Mouse (Mus musculus) heart, embryonic 16.5 days (tissue): ENCODE results near the gene Ticam1. TPM values are rescaled to one million over a fixed set of nuclear protein-coding genes. Genes with fewer than 3 reads are reported as not detected.

Source experiments
- ATAC-seq: fragments of 200-750 bp; cut with Nextera tagmentation; replicated peaks from 2 replicates; pipeline ENCODE4 v1.8.0; 2017; ENCODE audit warnings: moderate number of reproducible peaks; ENCODE audit not compliant: insufficient read depth, low FRiP score; ENCODE audit errors: extremely low read depth
- H3K27ac ChIP-seq: fragments of 300-500 bp; sonication (generic); 2 replicates; pipeline ENCODE4 v1.5.1; 2014; ENCODE audit warnings: mild to moderate bottlenecking, low read length, control low read depth, moderate library complexity
- H3K27me3 ChIP-seq: fragments of 300-500 bp; sonication (generic); 2 replicates; pipeline ENCODE4 v1.6.1; 2014; ENCODE audit warnings: low read length, mixed read lengths; ENCODE audit not compliant: control insufficient read depth, insufficient read depth
- H3K36me3 ChIP-seq: fragments of 300-500 bp; sonication (generic); 2 replicates; pipeline ENCODE4 v1.6.1; 2014; ENCODE audit not compliant: control insufficient read depth, insufficient read depth
- H3K4me1 ChIP-seq: fragments of 300-500 bp; sonication (generic); 2 replicates; pipeline ENCODE4 v1.6.1; 2014; ENCODE audit warnings: low read length, mixed read lengths; ENCODE audit not compliant: control insufficient read depth, insufficient read depth
- H3K4me2 ChIP-seq: fragments of 300-500 bp; sonication (generic); 2 replicates; pipeline ENCODE4 v1.6.1; 2014; ENCODE audit warnings: low read depth, mild to moderate bottlenecking, control low read depth, low read length
- H3K4me3 ChIP-seq: fragments of 300-500 bp; sonication (generic); 2 replicates; pipeline ENCODE4 v1.5.1; 2014; ENCODE audit warnings: mild to moderate bottlenecking, control low read depth, low read length
- H3K9ac ChIP-seq: fragments of 300-500 bp; sonication (generic); 2 replicates; pipeline ENCODE4 v1.6.1; 2014; ENCODE audit warnings: low read length, control low read depth
- H3K9me3 ChIP-seq: fragments of 300-500 bp; sonication (generic); replicated peaks from 2 replicates; pipeline ENCODE4 v1.6.1; 2016; ENCODE audit warnings: low read length; ENCODE audit not compliant: control insufficient read depth
- WGBS: fragments of 180-500 bp; shearing (Covaris S2); extraction: QIAGEN DNeasy Blood & Tissue Kit; methylation state at CpG from one replicate; pipeline ENCODE4 v1.1.7; 2014; 5-methylcytosine and 5-hydroxymethylcytosine counted together
- microRNA counts: library from miRNA; unstranded; fragments of <30 nt; microRNA quantifications from one replicate; lab custom pipeline; 2016
- microRNA-seq: library from miRNA; unstranded; fragments of <30 nt; microRNA quantifications from one replicate; pipeline ENCODE4, GENCODE M21; 2017
- polyA plus RNA-seq: library from polyadenylated mRNA; unstranded; fragments of >200 nt; fragmentation: Nextera tagmentation; extraction: Ambion mirVana; gene quantifications from 2 replicates; pipeline ENCODE4 v1.2.1, GENCODE M21; 2015

The Ticam1 gene
- polyA plus RNA-seq, 1 experiment from 2014 or later: 7.6 TPM

- no peak for ATAC-seq
- Histone ChIP-seq H3K9ac (no peak overlapping the region), H3K27me3 (no peaks in the 10 kb centered on the region), H3K4me2 (no peak overlapping the region), H3K4me1 (peaks cover 11% of the 10 kb centered on the region), H3K4me3 (no peak overlapping the region), H3K27ac (peak overlapping the region; percentile 61), H3K36me3 (no peaks in the 10 kb centered on the region), H3K9me3 (no peaks in the 10 kb centered on the region)
- 39% methylated on average over 3 of the region's 3 CpGs for WGBS
These were observed 56.8 kb downstream of the Ticam1 start for GRCm38 (mm10) chr17:56219805-56220204.

MicroRNA genes within 50 kb of the gene (microRNA counts, 519-probe panel; counts per million panel counts)
- 2,259 counts per million, percentile 43 among the panel's probes with 10 or more counts for microRNA mmu-miR-7b (lab: Ali Mortazavi, UCI)

Small RNAs within 50 kb of the gene (microRNA-seq; reads per million reads assigned to microRNA genes)
- gene Mir7b: 12.6 reads per million, percentile 30 among the genes with 10 or more reads in this experiment

Other genes with a start within 250 kb of the Ticam1 start
- 81.1 and 82.8 TPM in 2 replicates for gene Sh3gl1, start 240.2 kb downstream of the Ticam1 start, polyA plus RNA-seq
- 12.1 and 12.7 TPM in 2 replicates for gene Chaf1a, start 236.3 kb downstream of the Ticam1 start, polyA plus RNA-seq
- gene Ubxn6, start 201.8 kb downstream of the Ticam1 start, polyA plus RNA-seq: 44.9 and 46.2 TPM in 2 replicates
- gene Hdgfl2, start 197.2 kb downstream of the Ticam1 start, polyA plus RNA-seq: 82.7 and 88.3 TPM in 2 replicates
- 1.7 TPM in 2 replicates for gene Plin4, start 167.0 kb downstream of the Ticam1 start, polyA plus RNA-seq
- gene Plin5, start 159.2 kb downstream of the Ticam1 start, polyA plus RNA-seq: 1.6 and 2.7 TPM in 2 replicates
- 2.0 and 2.4 TPM in 2 replicates for gene Lrg1, start 154.8 kb downstream of the Ticam1 start, polyA plus RNA-seq
- 0.70 and 1.2 TPM in 2 replicates for gene Sema6b, start 136.4 kb downstream of the Ticam1 start, polyA plus RNA-seq
- 8.2 and 9.0 TPM in 2 replicates for gene Tnfaip8l1, start 114.3 kb downstream of the Ticam1 start, polyA plus RNA-seq
- 69.9 and 75.1 TPM in 2 replicates for gene Mydgf, start 92.9 kb downstream of the Ticam1 start, polyA plus RNA-seq
- 23.4 and 26.4 TPM in 2 replicates for gene Dpp9, start 57.9 kb downstream of the Ticam1 start, polyA plus RNA-seq
- 25.6 and 26.9 TPM in 2 replicates for gene Fem1a, start 20.0 kb downstream of the Ticam1 start, polyA plus RNA-seq
- gene Plin3, start 16.1 kb upstream of the Ticam1 start, polyA plus RNA-seq: 79.3 and 89.4 TPM in 2 replicates
- 0.21 TPM in 1 of 2 replicates, not detected in the other for gene Arrdc5, start 23.5 kb upstream of the Ticam1 start, polyA plus RNA-seq
- gene Uhrf1, start 26.5 kb upstream of the Ticam1 start, polyA plus RNA-seq: 76.6 and 94.0 TPM in 2 replicates
- gene Kdm4b, start 49.3 kb upstream of the Ticam1 start, polyA plus RNA-seq: 23.8 and 33.0 TPM in 2 replicates
- gene Ptprs, start 199.7 kb upstream of the Ticam1 start, polyA plus RNA-seq: 33.9 and 39.7 TPM in 2 replicates
- not detected in 2 replicates for gene Znrf4, start 235.6 kb upstream of the Ticam1 start, polyA plus RNA-seq